Mouse (Mus musculus) adrenal gland, adult (tissue): ENCODE results near the gene Paf1.

Source experiments
- DNase-seq, 2 experiments: peaks; one replicate each; pipeline ENCODE4 v3.0.0; 2022 to 2023; ENCODE audit warnings: low spot score in 1 of 2; ENCODE audit not compliant: inconsistent age in 2 of 2

Paf1 gene

GRCm38 (mm10) chr7:28432252-28432651 is 39.5 kb downstream of the Paf1 start:
- no peak for DNase-seq

DNA sequence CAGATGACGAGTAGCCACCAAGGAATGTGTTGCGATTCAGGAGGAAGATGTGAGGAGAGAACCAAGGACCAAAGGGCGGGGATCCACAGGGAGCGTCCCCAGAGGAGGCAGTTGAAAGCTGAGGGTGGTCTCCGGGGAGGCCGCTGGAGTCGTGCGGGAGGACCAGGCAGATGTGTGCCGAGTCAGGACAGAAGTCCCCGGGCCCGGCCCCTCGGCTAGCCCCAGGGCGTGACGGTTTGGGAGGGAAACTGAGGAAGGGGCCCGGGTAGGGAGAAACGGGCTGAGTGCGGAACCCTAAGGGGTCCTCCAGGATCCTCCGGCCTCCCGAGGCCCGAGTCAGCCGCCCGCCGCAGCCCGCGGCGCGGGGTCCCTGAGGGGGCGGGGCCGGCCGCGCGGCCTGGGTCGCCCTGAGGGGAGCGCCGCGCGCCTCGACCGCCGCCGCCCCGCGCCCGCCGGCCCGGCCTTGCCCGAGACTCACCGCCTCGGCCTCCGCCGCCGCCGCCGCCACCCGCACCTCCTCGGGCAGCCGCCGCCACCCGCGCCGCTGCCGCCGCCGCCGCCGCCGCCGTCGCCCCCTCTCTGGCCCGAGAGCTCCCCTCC is 43.0 kb downstream of the Paf1 start:
- peak in 1 of 2 experiments; percentile 64 for DNase-seq

DNA sequence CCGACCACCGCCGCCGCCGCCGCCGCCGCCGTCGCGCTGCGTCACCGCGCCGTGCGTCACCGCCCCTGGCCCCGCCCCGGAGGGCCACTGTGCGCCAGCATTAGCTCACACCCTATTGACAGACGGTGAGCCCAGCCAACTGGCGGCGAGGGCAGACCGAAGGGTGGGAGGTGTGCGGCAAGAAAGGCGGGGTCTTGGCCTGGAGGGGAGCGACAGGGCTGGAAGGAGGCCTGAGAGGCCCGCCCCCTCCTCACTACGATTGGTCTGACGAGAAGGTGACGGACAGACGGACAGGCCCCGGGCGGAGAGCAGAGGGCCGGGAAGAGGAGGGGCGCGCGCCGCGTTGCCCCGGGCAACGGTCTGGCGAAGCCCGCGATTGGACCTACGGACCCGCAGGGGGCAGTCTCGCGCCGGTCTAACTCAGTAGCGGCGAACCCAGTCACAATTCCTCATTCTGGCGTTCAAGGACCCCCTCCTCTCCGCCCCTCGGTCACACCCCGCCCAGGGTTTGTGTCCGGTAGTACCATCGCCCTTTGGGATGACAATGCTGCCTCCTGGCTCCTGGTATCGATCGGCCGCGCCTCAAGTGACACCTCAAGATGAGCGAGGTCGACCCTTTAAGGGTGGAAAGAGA is 43.6 kb downstream of the Paf1 start:
- DNase-seq, result peak; percentile 100

DNA sequence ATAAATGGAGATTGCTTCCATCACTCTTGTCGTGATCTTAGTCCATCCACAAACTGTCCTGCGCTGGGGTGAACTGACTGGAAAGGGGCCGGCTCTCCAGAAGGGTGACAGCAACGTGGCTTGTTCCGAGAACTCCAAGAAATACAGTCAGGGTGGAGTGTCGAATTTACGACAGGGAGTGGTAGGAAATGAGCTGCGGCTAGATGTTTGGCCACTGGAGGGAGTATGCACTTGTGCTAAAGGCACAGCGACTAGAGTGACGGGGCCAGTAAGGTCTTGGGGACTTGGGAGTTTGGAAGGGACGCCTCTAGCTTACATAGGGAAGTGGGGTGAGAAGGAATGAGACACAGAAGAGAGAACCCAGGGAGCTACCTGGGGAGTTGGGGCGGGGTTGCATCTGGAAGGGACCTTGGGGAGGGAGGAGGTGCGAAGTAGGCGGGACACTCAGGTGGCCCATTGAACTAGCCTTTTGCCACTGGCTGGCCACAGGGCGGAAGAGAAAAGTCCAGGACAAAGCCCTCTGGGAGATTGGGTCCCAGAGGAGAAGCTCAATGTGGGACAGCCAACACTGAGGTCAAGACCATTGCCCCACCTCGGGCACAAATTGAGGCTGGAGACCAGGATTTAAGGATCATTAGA is 44.3 kb downstream of the Paf1 start, which contains the start of gene Gmfg:
Gene Gmfg, plus strand, starts transcription at position 516 of the 639 bp plus-strand sequence.
- peak; percentile 87 to 96 for DNase-seq

DNA sequence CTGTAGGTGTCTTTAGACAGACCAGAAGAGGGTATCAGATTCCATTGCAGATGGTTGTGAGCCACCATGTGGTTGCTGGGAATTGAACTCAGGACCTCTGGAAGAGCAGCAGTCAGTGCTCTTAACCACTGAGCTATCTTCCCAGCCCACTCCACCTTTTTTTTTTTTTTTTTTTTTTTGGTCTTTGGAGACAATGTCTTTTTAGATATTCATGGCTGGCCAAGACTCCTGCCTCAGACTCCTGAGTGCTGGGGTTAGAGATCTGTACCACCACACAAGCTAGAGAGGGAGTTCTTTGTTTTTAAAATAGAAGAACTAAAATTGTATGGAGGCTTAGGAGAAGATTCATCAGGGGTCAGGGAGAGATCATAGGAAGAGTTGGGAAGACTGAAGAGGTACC is 45.2 kb downstream of the Paf1 start:
- DNase-seq, result no peak

GRCm38 (mm10) chr7:28438771-28439170 is 46.0 kb downstream of the Paf1 start:
- DNase-seq, result no peak

GRCm38 (mm10) chr7:28440739-28441138 is 48.0 kb downstream of the Paf1 start:
- peak; percentile 44 to 66 for DNase-seq

GRCm38 (mm10) chr7:28441776-28442485 is 49.2 kb downstream of the Paf1 start:
- DNase-seq, result no peak

DNA sequence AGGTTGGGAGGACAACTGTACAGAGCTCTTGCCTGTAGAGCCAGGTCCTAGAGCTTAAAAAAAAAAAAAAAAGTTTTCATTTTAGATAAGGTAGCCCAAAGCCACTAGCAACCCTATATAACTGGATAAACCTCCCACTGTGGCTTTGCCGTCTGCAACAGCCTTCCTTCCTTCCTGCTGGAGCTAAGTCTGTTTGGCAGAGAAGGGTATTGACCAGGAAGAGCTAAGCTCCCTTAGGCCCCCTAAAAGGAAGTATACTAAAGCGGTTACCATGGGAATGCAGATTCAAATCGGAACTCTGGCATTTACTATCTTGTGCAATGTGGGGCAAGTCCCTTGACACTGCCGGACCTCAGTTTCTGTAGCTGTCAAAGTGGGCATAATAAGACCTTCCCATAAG is 49.9 kb downstream of the Paf1 start:
- DNase-seq, result peak in 1 of 2 experiments; percentile 45

GRCm38 (mm10) chr7:28444344-28444974 is 51.7 kb downstream of the Paf1 start:
- no peak for DNase-seq

GRCm38 (mm10) chr7:28446446-28446845 is 53.7 kb downstream of the Paf1 start:
- peak; percentile 78 to 95 for DNase-seq

DNA sequence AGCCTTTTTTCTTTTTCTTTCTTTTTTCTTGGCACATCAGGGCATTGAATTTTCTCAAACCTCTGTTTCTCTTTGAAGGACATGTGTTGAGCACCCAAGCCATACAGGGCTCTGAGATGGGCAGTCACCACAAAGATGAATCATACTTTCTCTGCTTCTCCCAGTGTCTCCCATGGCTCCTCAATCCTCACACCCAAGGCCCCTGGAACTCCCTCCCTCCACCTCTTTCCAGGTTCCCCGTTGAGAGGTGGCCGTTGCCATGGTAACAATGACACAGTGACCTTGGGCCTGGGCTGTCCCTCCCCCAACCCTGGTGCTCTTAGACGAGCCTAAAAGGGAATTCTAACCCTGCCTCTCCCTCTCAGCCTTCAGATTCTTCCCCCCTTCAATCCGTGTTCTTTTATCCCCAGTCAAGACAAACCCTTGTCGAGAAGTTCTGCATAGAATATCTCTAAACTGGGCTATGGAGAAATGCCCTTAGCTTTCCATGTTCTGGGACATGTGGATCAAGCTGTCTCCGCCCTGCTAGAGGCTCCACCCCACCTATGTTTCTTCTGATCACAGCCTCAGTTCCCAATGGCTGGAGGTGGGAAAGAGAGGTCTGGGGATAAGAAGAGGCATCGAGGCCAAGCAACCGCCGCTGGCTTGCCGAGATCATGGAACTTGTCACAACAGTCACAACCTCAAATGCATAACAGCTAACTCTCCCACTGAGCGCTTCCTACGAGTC is 54.5 kb downstream of the Paf1 start:
- peak; percentile 69 to 87 for DNase-seq

GRCm38 (mm10) chr7:28447865-28448820 is 55.4 kb downstream of the Paf1 start:
- no peak for DNase-seq
